Mouse (Mus musculus) frontal cortex, adult (tissue): Measurements from ENCODE around the gene Agbl4.

Experiments used
- ATAC-seq: cut with Nextera tagmentation; 2 replicates; pipeline ENCODE4 v1.9.2; 2017; ENCODE audit warnings: mild to moderate bottlenecking, moderate library complexity, mixed read lengths; ENCODE audit not compliant: low TSS enrichment

Gene Agbl4

GRCm38 (mm10) chr4:111280936-111281335 lies 883.5 kb downstream of the Agbl4 start:
- peak; percentile 84 for ATAC-seq

GRCm38 (mm10) chr4:111281836-111282235 lies 884.4 kb downstream of the Agbl4 start:
- peak; percentile 78 for ATAC-seq

DNA sequence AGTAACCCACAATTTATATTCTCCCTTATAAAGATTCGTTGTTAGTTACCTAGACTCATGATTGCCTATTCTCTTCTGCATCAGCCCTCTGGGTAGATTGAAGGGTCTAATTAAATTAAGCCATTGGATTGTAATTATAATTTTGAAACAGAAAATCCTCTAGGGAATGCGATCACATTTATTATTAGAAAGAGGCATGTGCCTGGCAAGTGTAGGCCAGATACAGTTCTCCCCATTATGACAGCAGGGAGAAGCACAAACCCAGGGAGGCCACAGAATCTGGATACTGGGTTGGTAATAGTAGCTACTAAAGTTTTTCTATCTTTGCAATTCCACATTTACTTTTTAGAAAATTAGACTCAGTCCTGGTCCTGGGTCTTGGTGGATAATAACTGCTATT lies 887.2 kb downstream of the Agbl4 start:
- no peak for ATAC-seq

DNA sequence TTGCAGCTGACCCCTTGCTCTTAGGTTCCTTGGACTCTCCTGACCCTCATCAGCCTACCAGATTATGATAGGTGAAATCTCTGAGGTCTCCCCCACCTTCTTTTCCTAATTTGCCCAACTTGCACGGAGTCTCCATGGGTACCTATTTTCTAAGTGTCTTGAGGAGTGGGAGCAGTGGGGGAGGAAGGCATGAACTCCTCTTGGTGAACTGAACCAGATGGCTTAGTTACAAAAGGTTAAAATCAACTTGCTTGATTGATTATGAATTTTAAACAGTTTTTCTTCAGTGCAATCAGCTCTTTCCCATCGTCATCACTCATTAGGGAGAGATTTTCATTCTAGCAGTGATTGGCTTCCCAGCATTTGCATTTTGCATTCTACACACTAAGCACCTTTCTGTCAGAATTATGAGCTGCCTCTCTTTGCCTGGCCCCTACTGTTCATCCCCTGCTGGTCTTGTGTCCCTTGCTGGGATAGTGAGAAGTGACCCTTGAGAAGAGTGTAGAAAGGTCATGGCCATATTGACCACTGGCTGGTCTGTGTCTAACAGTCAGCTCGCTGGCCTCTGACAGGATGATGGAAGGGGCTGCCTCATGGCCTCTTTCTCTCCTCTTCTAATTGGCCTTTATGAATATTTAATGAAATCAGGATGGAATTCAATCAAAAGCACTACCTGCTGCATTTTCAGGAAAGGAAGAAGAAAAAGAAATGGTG lies 897.2 kb downstream of the Agbl4 start:
- ATAC-seq = no peak

- peak; percentile 68 for ATAC-seq
These were observed 909.1 kb downstream of the Agbl4 start for GRCm38 (mm10) chr4:111306518-111306917.

- no peak for ATAC-seq
These were observed 909.7 kb downstream of the Agbl4 start for GRCm38 (mm10) chr4:111307166-111307565.

- ATAC-seq = peak; percentile 90
These were observed 910.2 kb downstream of the Agbl4 start for GRCm38 (mm10) chr4:111307633-111308032.

- ATAC-seq = no peak
These were observed 911.3 kb downstream of the Agbl4 start for GRCm38 (mm10) chr4:111308572-111309288.

- ATAC-seq = peak; percentile 96
These were observed 929.6 kb downstream of the Agbl4 start for GRCm38 (mm10) chr4:111327094-111327493.

DNA sequence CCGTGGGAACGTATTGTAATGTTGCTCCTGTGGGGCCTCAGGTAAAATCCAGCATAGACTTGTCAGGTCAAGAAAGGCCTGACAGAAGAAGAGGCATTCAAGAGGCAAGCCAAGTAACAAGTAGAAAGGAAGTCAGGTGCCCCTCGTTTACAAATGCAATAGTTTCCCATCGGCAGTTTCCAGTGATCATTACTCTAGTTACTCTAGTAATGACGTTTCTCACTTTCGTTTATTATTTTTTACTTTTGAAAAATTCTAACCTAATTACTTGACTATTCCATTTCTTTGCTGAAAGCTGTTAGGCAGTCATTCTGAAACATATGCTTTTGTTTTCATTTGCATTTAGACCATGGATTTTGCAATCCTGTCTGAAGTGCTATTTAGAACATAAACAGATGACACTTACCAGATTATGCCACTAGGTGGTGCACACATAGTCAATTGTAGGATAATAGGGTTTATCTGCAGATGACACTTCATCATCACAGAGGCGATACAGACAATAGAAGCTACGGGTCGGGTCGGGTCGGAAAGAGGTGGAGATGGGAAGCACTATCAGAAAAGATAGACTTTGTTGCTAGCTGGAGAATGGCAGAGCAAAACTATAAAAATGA lies 930.4 kb downstream of the Agbl4 start:
- peak; percentile 42 for ATAC-seq

DNA sequence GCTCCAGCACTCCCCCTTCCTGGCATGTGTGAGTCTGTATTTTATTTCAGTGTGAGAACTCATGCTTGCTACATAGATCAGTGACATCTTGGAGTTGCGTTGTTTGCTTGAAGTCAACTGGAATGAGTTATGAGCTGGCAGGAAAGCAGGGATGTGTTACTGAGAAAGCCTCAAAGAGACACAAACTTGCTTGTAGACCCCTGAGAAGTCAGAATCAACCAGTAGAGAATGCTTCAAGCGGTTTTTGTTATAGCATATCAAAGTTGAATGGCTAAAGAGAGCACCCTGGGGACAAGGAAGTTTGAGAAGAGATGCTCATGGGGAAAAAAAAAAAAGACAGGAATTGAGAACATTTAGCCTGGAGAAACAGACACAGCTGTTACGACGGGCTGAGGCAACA lies 932.0 kb downstream of the Agbl4 start:
- no peak for ATAC-seq

GRCm38 (mm10) chr4:111332864-111333263 lies 935.4 kb downstream of the Agbl4 start:
- ATAC-seq = peak; percentile 64

DNA sequence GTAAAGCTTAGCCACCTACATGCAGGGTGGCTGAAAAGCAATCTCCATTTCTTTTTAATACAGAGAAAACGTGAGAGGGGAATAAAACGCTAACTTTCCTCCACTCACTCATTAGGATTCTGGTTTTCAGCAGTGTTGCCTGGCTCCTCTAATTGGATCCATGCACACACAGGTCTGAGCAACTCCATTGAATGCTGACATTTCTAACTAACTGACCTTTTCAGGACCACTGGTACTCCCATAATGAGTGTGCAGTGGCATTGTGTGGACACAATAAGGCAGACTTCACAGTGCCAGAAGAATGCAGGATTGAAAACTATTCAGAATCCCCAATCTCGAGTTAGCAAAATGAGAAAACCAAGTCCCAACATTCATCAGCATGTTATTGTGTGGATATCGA lies 952.5 kb downstream of the Agbl4 start:
- ATAC-seq = no peak

- ATAC-seq = no peak
These were observed 953.4 kb downstream of the Agbl4 start for GRCm38 (mm10) chr4:111350615-111351525.

GRCm38 (mm10) chr4:111356584-111357115 lies 959.2 kb downstream of the Agbl4 start:
- no peak for ATAC-seq

DNA sequence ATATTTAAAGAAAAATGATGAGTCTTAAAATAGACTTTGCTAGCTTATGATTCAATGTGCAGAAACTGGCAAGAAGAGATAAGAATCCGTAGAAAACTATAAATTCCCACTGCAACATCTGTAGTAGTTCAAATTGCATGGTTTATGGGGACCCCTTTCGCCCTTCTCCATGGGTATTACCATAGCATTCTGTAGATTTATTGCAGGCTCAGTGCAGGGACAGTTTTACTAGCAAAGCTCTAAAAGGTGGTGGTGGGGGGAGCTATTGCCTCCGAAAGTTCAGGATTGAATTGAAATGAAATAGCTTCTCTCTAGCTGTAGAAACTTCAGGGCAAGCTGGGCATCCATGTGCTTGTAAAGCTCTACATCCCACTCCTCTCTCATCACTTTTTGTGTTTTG lies 959.7 kb downstream of the Agbl4 start:
- no peak for ATAC-seq

GRCm38 (mm10) chr4:111364199-111364598 lies 966.7 kb downstream of the Agbl4 start:
- peak; percentile 70 for ATAC-seq

- ATAC-seq = no peak
These were observed 970.3 kb downstream of the Agbl4 start for GRCm38 (mm10) chr4:111367771-111368170.

DNA sequence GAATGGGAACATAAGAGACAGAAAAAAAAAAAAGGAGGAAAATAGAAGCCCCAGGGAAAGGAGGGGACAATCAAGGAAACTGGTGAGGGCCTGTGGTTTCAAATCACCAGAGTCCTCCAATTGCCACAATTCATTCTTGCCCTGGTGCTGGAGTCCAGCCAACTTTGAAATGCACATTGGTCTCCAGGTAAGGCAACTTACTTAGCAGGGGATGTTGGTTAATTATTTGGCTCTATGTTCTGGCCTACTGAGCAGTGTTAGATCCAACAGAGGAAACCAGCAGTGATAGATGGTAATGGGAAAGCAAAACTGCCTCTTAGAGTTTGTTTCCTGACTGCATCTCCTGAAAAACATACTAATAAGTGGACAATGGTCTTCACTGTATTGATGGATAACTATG lies 979.7 kb downstream of the Agbl4 start:
- no peak for ATAC-seq

DNA sequence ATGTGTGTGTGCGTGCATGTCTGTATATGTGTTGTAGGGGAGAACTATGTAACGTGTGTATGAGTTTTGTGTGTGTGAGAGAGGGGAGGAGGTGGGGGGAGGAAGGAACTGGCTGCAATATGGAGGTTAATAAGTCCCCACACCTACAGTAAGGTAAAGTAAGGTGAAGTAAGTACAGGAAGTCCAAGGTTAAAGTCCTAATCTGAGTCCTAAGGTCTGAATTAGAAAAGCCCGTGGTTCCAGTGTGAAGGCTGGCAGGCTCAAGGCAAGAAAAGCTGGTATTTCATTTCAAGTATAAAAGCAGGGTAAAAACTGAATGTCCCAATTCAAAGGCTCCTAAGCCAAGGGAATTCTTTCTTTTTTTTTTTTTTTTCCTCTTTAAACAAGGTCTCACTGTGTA lies 980.6 kb downstream of the Agbl4 start:
- ATAC-seq = no peak

GRCm38 (mm10) chr4:111383101-111383500 lies 985.6 kb downstream of the Agbl4 start:
- no peak for ATAC-seq

DNA sequence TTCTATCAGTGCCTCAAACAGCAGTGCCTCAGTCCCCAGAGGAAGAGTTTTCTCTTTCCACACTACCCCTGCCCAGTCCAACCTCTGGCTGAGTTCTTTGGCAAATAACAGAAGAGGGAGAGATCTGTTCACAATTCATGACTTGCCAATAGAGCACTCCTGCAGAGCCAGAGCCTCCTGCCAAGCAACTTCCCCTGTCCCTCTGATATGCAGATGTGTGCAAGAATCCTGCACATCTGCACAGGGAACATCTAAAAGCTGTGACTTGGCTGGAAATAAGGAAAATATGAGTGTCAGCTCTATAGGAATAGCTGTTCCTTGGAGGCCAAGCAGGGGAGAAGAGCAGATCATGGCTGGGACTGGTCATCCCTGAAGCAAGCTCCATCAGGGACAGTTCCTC lies 993.3 kb downstream of the Agbl4 start:
- no peak for ATAC-seq
